Mouse (Mus musculus) C2C12 (cell line): ENCODE data around the gene Gm6793.

Source experiments
- CEBPB ChIP-seq: IDR thresholded peaks from one replicate; pipeline ENCODE4 v1.6.1; 2011; ENCODE audit warnings: low read depth, mild to moderate bottlenecking, control low read depth, moderate library complexity
- CTCF ChIP-seq: IDR thresholded peaks from one replicate; pipeline ENCODE4 v1.5.1; 2011; ENCODE audit not compliant: control insufficient read depth, insufficient read depth, insufficient read length
- FOSL1 ChIP-seq: IDR thresholded peaks from one replicate; pipeline ENCODE4 v1.8.0; 2011; ENCODE audit warnings: mild to moderate bottlenecking, low read length; ENCODE audit not compliant: poor library complexity, insufficient read depth, severe bottlenecking
- MAX ChIP-seq: IDR thresholded peaks from one replicate; pipeline ENCODE4 v1.6.1; 2011; ENCODE audit warnings: mild to moderate bottlenecking, control low read depth
- MYOG ChIP-seq: IDR thresholded peaks from one replicate; pipeline ENCODE4 v1.6.1; 2011; ENCODE audit not compliant: control insufficient read depth, insufficient read length; ENCODE audit errors: extremely low read depth
- USF1 ChIP-seq: IDR thresholded peaks from one replicate; pipeline ENCODE4 v1.6.1; 2011; ENCODE audit warnings: low read depth, mild to moderate bottlenecking, control low read depth, moderate library complexity

DNA sequence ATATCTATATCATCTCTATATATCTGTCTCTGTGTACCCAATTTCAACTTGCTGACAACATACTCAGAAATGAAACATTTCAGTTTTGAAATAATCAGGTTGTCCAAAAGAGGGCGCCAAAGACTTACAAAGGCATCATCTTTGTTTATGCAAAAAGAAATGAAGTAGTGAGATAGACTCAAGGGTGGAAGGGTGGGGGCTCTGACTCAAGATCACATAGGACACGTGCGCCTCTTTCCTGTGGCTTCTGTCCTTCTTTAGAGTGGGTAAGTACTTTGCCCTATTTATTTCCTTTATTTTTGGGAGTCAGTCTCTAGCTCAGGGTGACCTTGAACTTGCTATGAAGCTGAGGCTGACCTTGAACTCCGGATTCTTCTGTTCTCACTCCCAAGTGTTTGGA, 46.5 kb upstream of the Gm6793 start:
- TF ChIP-seq CTCF, result no peak
- TF ChIP-seq MAX, result no peak
- no peak for TF ChIP-seq MYOG
- no peak for TF ChIP-seq FOSL1
- TF ChIP-seq USF1, result no peak
- TF ChIP-seq CEBPB, result no peak
